ENCODE assay signal across 20 mouse cellular contexts in genomic region chr4:75266773-75267550, GRCm38 (mm10). TPM values are rescaled to one million over a fixed set of nuclear protein-coding genes. Genes with fewer than 3 reads are reported as not detected.
DNase-seq lines count a peak whose midpoint lies in the region; ATAC-seq and TF ChIP-seq lines count a peak whose summit lies in the region.
"Had no signal": no experiment of that assay in that cellular context is flagged by ENCODE, and none has a peak within 500 bp of the region (broad histone marks: within the 10 kb centered on the region; RNA-seq: fewer than 3 reads in every experiment).

No protein-coding gene starts in this region.

- no peaks in the 10 kb centered on the region for H3K9me3 ChIP-seq in heart, embryonic 15.5 days (replicated peaks)
- H3K9me3 ChIP-seq in liver, postnatal 0 days (ENCODE audit: low read length) = no peaks in the 10 kb centered on the region
- H3K9me3 ChIP-seq in midbrain, embryonic 10.5 days (replicated peaks) = no peaks in the 10 kb centered on the region
- no peaks in the 10 kb centered on the region for H3K9me3 ChIP-seq in intestine, embryonic 15.5 days
- no peaks in the 10 kb centered on the region for H3K9me3 ChIP-seq in forebrain, embryonic 14.5 days (replicated peaks; ENCODE audit: control insufficient read depth, low read length)
- H3K9me3 ChIP-seq: embryonic facial prominence, embryonic 10.5 days; limb, embryonic 12.5 days; neural tube, embryonic 12.5 days had no signal

- ATAC-seq in heart, embryonic 15.5 days (replicated peaks; ENCODE audit: insufficient number of reproducible peaks, insufficient read depth, low FRiP score, low read depth) = no peak; the same call in 1 of the 2 replicates
- 0 out of 2 replicates have a peak, but pooled peaks have one; percentile 29 for ATAC-seq in liver, postnatal 0 days
- ATAC-seq in intestine, embryonic 15.5 days = no peak
- ATAC-seq in forebrain, embryonic 14.5 days = no peak
- ATAC-seq: intestine, postnatal 0 days; midbrain, embryonic 16.5 days had no signal

- no peak for TF ChIP-seq CTCF in liver, postnatal 0 days (IDR thresholded peaks at IDR 0.05; ENCODE audit: low read depth)

- 0 out of 2 replicates have a peak overlapping the region, but pooled peaks have one; percentile 8 for H3K27ac ChIP-seq in heart, embryonic 15.5 days
- H3K27ac ChIP-seq in liver, postnatal 0 days (ENCODE audit: low read depth) = no peak overlapping the region
- H3K27ac ChIP-seq in midbrain, embryonic 10.5 days (replicated peaks) = no peak overlapping the region
- H3K27ac ChIP-seq in intestine, embryonic 15.5 days = no peak overlapping the region
- H3K27ac ChIP-seq in forebrain, embryonic 14.5 days (ENCODE audit: low read depth, low read length) = no peak overlapping the region
- H3K27ac ChIP-seq: embryonic facial prominence, embryonic 10.5 days; limb, embryonic 12.5 days; neural tube, embryonic 12.5 days had no signal

- no peak for DNase-seq in heart, postnatal 14 days
- DNase-seq in CD4-positive, CD25-positive, alpha-beta regulatory T cell, adult 2 months (ENCODE audit: low read depth, low spot score) = peak; percentile 31
- DNase-seq in WW6 (ENCODE audit: low read depth, low spot score) = peak; percentile 26
- DNase-seq in liver, postnatal 0 days = no peak
- no peak for DNase-seq in midbrain, embryonic 10.5 days (ENCODE audit: low spot score)
- DNase-seq in forebrain, embryonic 14.5 days (ENCODE audit: low spot score) = no peak
- DNase-seq: adrenal gland, postnatal 14 days; cerebellum, adult 9-11 months; gastrocnemius, postnatal 25 days; kidney, postnatal 10 days; layer of hippocampus, postnatal 36 days; lung, postnatal 14 days; retina, postnatal 1 day had no signal

- no peak overlapping the region for H3K4me2 ChIP-seq in heart, embryonic 15.5 days
- no peak overlapping the region for H3K4me2 ChIP-seq in liver, postnatal 0 days (ENCODE audit: low read depth, low read length)
- no peak overlapping the region for H3K4me2 ChIP-seq in intestine, embryonic 15.5 days (replicated peaks)
- no peak overlapping the region for H3K4me2 ChIP-seq in forebrain, embryonic 14.5 days (ENCODE audit: low read length)
- H3K4me2 ChIP-seq: limb, embryonic 12.5 days; neural tube, embryonic 12.5 days had no signal

- H3K9ac ChIP-seq in heart, embryonic 15.5 days = no peak overlapping the region
- H3K9ac ChIP-seq in liver, postnatal 0 days (replicated peaks) = no peak overlapping the region
- H3K9ac ChIP-seq in intestine, embryonic 15.5 days = no peak overlapping the region
- no peak overlapping the region for H3K9ac ChIP-seq in forebrain, embryonic 14.5 days (ENCODE audit: low read length)
- H3K9ac ChIP-seq: limb, embryonic 12.5 days; neural tube, embryonic 12.5 days had no signal

- 50% methylated on average over 6 of the region's 6 CpGs for WGBS in heart, embryonic 15.5 days
- 41% methylated on average over 6 of the region's 6 CpGs for WGBS in liver, postnatal 0 days (ENCODE audit: insufficient replicate concordance)
- 84% methylated on average over 6 of the region's 6 CpGs for WGBS in midbrain, embryonic 10.5 days
- WGBS in intestine, embryonic 15.5 days = 83% methylated on average over 6 of the region's 6 CpGs
- WGBS in forebrain, embryonic 14.5 days = 76% methylated on average over 6 of the region's 6 CpGs

- no peak overlapping the region for H3K4me3 ChIP-seq in heart, embryonic 15.5 days
- H3K4me3 ChIP-seq in liver, postnatal 0 days (ENCODE audit: low read depth, low read length) = no peak overlapping the region
- H3K4me3 ChIP-seq in midbrain, embryonic 10.5 days = no peak overlapping the region
- H3K4me3 ChIP-seq in intestine, embryonic 15.5 days (replicated peaks) = no peak overlapping the region
- H3K4me3 ChIP-seq in forebrain, embryonic 14.5 days (ENCODE audit: low read depth, low read length) = no peak overlapping the region
- H3K4me3 ChIP-seq: embryonic facial prominence, embryonic 10.5 days; limb, embryonic 12.5 days; neural tube, embryonic 12.5 days had no signal

- no peaks in the 10 kb centered on the region for H3K27me3 ChIP-seq in heart, embryonic 15.5 days
- H3K27me3 ChIP-seq in liver, postnatal 0 days (ENCODE audit: insufficient read depth, low read length) = no peaks in the 10 kb centered on the region
- H3K27me3 ChIP-seq in midbrain, embryonic 10.5 days (ENCODE audit: low read depth, poor library complexity, severe bottlenecking) = no peaks in the 10 kb centered on the region
- no peaks in the 10 kb centered on the region for H3K27me3 ChIP-seq in intestine, embryonic 15.5 days (replicated peaks)
- H3K27me3 ChIP-seq in forebrain, embryonic 14.5 days (replicated peaks; ENCODE audit: control insufficient read depth, insufficient read depth, low read length) = no peaks in the 10 kb centered on the region
- H3K27me3 ChIP-seq: limb, embryonic 12.5 days; neural tube, embryonic 12.5 days had no signal

- peaks cover 4% of the 10 kb centered on the region; the same call in 1 of the 2 replicates for H3K4me1 ChIP-seq in heart, embryonic 15.5 days (replicated peaks)
- H3K4me1 ChIP-seq in liver, postnatal 0 days (ENCODE audit: insufficient read depth) = no peaks in the 10 kb centered on the region
- H3K4me1 ChIP-seq in midbrain, embryonic 10.5 days = no peaks in the 10 kb centered on the region
- no peaks in the 10 kb centered on the region for H3K4me1 ChIP-seq in intestine, embryonic 15.5 days (replicated peaks)
- H3K4me1 ChIP-seq in forebrain, embryonic 14.5 days (ENCODE audit: control insufficient read depth, insufficient read depth, low read length) = no peaks in the 10 kb centered on the region
- H3K4me1 ChIP-seq: embryonic facial prominence, embryonic 10.5 days; limb, embryonic 12.5 days; neural tube, embryonic 12.5 days had no signal

- TF ChIP-seq EP300 in liver, postnatal 0 days (IDR thresholded peaks at IDR 0.05; ENCODE audit: low read depth) = no peak

- H3K36me3 ChIP-seq in heart, embryonic 15.5 days = no peaks in the 10 kb centered on the region
- no peaks in the 10 kb centered on the region for H3K36me3 ChIP-seq in liver, postnatal 0 days (replicated peaks; ENCODE audit: insufficient read depth, low read length)
- peaks cover 2% of the 10 kb centered on the region; the same call in 1 of the 2 replicates for H3K36me3 ChIP-seq in midbrain, embryonic 10.5 days
- H3K36me3 ChIP-seq in intestine, embryonic 15.5 days = no peaks in the 10 kb centered on the region
- no peaks in the 10 kb centered on the region for H3K36me3 ChIP-seq in forebrain, embryonic 14.5 days (ENCODE audit: control insufficient read depth, insufficient read depth, low read length)
- H3K36me3 ChIP-seq: limb, embryonic 12.5 days; neural tube, embryonic 12.5 days had no signal

- intact Hi-C loops in heart, postnatal 14 days (cut with DNase I) = no loop called here

RNA-seq across cellular contexts. Expression of gene Dmac1, which starts 11.1 kb away (rescaled TPM):
- polyA plus RNA-seq in heart, embryonic 15.5 days (2015; fragmentation: Nextera tagmentation; extraction: Ambion mirVana) = 97.4 and 111 TPM in 2 replicates
- total RNA-seq in heart, postnatal 14 days (2021) = 10 to 100 TPM; 57.5 to 59.8 TPM
- 54.3 and 61.2 TPM in 2 replicates for polyA plus RNA-seq in liver, postnatal 0 days (2015; fragmentation: Nextera tagmentation; extraction: Ambion mirVana)
- 108 and 110 TPM in 2 replicates for polyA plus RNA-seq in midbrain, embryonic 10.5 days (2016; fragmentation: Nextera tagmentation; extraction: Ambion mirVana)
- polyA plus RNA-seq in intestine, embryonic 15.5 days (2015; fragmentation: Nextera tagmentation; extraction: Ambion mirVana) = 115 and 121 TPM in 2 replicates
- polyA plus RNA-seq in forebrain, embryonic 14.5 days (2014; fragmentation: Nextera tagmentation; extraction: Ambion mirVana) = 115 and 126 TPM in 2 replicates

Comparison
In these comparisons a context has a peak if more than half of its experiments do, and no peak if none do; other contexts are left out.
1. DNase-seq: peak in CD4-positive, CD25-positive, alpha-beta regulatory T cell, adult 2 months (single experiment) and WW6 (single experiment); none in heart, postnatal 14 days (0 of 2), liver, postnatal 0 days (single experiment), midbrain, embryonic 10.5 days (single experiment) and forebrain, embryonic 14.5 days (single experiment).